Mouse (Mus musculus) frontal cortex, postnatal 25 days (tissue): ENCODE measurements around the gene Gm43638.
A peak's percentile ranks its signal among the peaks of the same experiment; 100 is the strongest.
"Not testable (repeated sequence)": the region's sequence is repeated elsewhere in the genome, so short reads cannot be mapped to it uniquely, and the experiment has no call there.

Source experiments
- DNase-seq, 2 experiments: peaks; one replicate each; pipeline ENCODE4 v3.0.0; 2022; ENCODE audit warnings: low spot score in 2 of 2

The Gm43638 gene

GRCm38 (mm10) chr5:87486706-87487105, at the start of gene Gm43638:
Gene Gm43638 (minus strand): TSS chr5:87486806.
- not testable (repeated sequence) for DNase-seq

GRCm38 (mm10) chr5:87535994-87536644, 49.5 kb upstream of the Gm43638 start:
- no peak for DNase-seq

- no peak for DNase-seq
Measured at GRCm38 (mm10) chr5:87532288-87532687, 45.7 kb upstream of the Gm43638 start.

- not testable (repeated sequence) for DNase-seq
Measured at GRCm38 (mm10) chr5:87523561-87523960, 37.0 kb upstream of the Gm43638 start.

GRCm38 (mm10) chr5:87505776-87506458, 19.3 kb upstream of the Gm43638 start:
- no peak for DNase-seq

- no peak for DNase-seq
Measured at GRCm38 (mm10) chr5:87502687-87503086, 16.1 kb upstream of the Gm43638 start.

- DNase-seq, result no peak
Measured at GRCm38 (mm10) chr5:87499341-87499740, 12.7 kb upstream of the Gm43638 start.

GRCm38 (mm10) chr5:87498936-87499335, 12.3 kb upstream of the Gm43638 start:
- no peak for DNase-seq

- no peak for DNase-seq
Measured at GRCm38 (mm10) chr5:87490771-87491170, 4.2 kb upstream of the Gm43638 start, which contains the start of gene Ugt2a1. Gene Ugt2a1 (minus strand): TSS chr5:87490871.

- no peak for DNase-seq
Measured at GRCm38 (mm10) chr5:87482160-87482559, 4.4 kb downstream of the Gm43638 start, which contains the start of gene Ugt2a2. Gene Ugt2a2 (minus strand): TSS chr5:87482260.

- no peak for DNase-seq
Measured at GRCm38 (mm10) chr5:87458810-87459209, 27.8 kb downstream of the Gm43638 start.

GRCm38 (mm10) chr5:87457701-87458100, 28.9 kb downstream of the Gm43638 start:
- DNase-seq, result no peak

GRCm38 (mm10) chr5:87456216-87456850, 30.3 kb downstream of the Gm43638 start:
- DNase-seq, result no peak

- DNase-seq, result no peak
Measured at GRCm38 (mm10) chr5:87455519-87455918, 31.1 kb downstream of the Gm43638 start.

GRCm38 (mm10) chr5:87452514-87452913, 34.1 kb downstream of the Gm43638 start:
- DNase-seq, result not testable (repeated sequence)

GRCm38 (mm10) chr5:87436264-87436663, 50.3 kb downstream of the Gm43638 start:
- DNase-seq, result peak in 1 of 2 experiments; percentile 4

GRCm38 (mm10) chr5:87425676-87426075, 60.9 kb downstream of the Gm43638 start:
- DNase-seq, result no peak

- not testable (repeated sequence) for DNase-seq
Measured at GRCm38 (mm10) chr5:87424041-87424440, 62.6 kb downstream of the Gm43638 start, which contains the start of gene Ugt2b38. Gene Ugt2b38 (minus strand): TSS chr5:87424203.
